Mouse (Mus musculus): Measurements from ENCODE around the gene Tfap4. TPM values are rescaled to one million over a fixed set of nuclear protein-coding genes. Genes with fewer than 3 reads are reported as not detected.

The Tfap4 gene
- polyA plus RNA-seq, 1 experiment from 2014 or later, result 13.2 TPM

GRCm38 (mm10) chr16:4547611-4548010 lies 12.0 kb downstream of the Tfap4 start:
- Histone ChIP-seq H3K4me1 (replicated peaks; ENCODE audit: control insufficient read depth, insufficient read depth, low read length) (peaks cover 7% of the 10 kb centered on the region), H3K4me2 (ENCODE audit: low read length) (no peak overlapping the region), H3K27me3 (replicated peaks; ENCODE audit: control insufficient read depth, insufficient read depth, low read length) (no peaks in the 10 kb centered on the region), H3K9me3 (ENCODE audit: control insufficient read depth, low read length) (no peaks in the 10 kb centered on the region), H3K27ac (ENCODE audit: low read length) (no peak overlapping the region), H3K36me3 (ENCODE audit: control insufficient read depth, insufficient read depth) (peaks cover 17% of the 10 kb centered on the region), H3K9ac (replicated peaks; ENCODE audit: low read depth, low read length) (no peak overlapping the region), H3K4me3 (replicated peaks; ENCODE audit: low read length) (no peak overlapping the region)
- ATAC-seq, result no peak
- WGBS, result 94% methylated on average over 5 of the region's 5 CpGs

GRCm38 (mm10) chr16:4546838-4547237 lies 12.8 kb downstream of the Tfap4 start:
- ATAC-seq, result no peak
- WGBS, result 95% methylated on average over 8 of the region's 8 CpGs
- peaks cover 17% of the 10 kb centered on the region for H3K36me3 ChIP-seq (ENCODE audit: control insufficient read depth, insufficient read depth)

DNA sequence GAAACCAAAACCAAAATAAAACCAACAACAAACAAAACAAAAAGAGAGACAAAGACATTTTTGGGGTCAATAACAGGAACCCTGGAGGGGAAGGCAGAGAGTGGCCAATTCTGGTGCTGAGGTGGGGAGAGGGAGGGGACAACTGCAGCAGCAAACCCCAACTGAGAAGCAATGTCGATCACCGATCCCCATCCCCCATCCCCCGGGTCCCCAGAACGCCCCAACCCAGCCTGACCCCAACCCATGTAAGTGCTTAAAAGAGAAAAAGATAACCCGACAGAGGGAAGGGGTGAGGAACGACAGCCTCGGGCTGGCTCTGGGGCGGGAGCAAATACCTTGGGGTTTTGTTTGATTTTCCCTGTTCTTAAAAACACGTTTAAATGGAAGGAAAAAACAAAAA lies 14.8 kb downstream of the Tfap4 start:
- Histone ChIP-seq H3K36me3 (ENCODE audit: control insufficient read depth, insufficient read depth) (peaks cover 17% of the 10 kb centered on the region), H3K4me2 (ENCODE audit: low read length) (no peak overlapping the region), H3K9ac (replicated peaks; ENCODE audit: low read depth, low read length) (no peak overlapping the region), H3K4me3 (replicated peaks; ENCODE audit: low read length) (no peak overlapping the region), H3K4me1 (replicated peaks; ENCODE audit: control insufficient read depth, insufficient read depth, low read length) (peaks cover 17% of the 10 kb centered on the region), H3K27ac (ENCODE audit: low read length) (no peak overlapping the region), H3K9me3 (ENCODE audit: control insufficient read depth, low read length) (no peaks in the 10 kb centered on the region), H3K27me3 (replicated peaks; ENCODE audit: control insufficient read depth, insufficient read depth, low read length) (no peaks in the 10 kb centered on the region)
- ATAC-seq, result no peak
- 85% methylated on average over 9 of the region's 9 CpGs for WGBS

More at GRCm38 (mm10) chr16:4546838-4547237, 12.8 kb downstream of the Tfap4 start:
- peaks cover 13% of the 10 kb centered on the region for H3K4me1 ChIP-seq (replicated peaks; ENCODE audit: control insufficient read depth, insufficient read depth, low read length)
- no peaks in the 10 kb centered on the region for H3K27me3 ChIP-seq (replicated peaks; ENCODE audit: control insufficient read depth, insufficient read depth, low read length)
- H3K4me3 ChIP-seq (replicated peaks; ENCODE audit: low read length), result no peak overlapping the region
- H3K4me2 ChIP-seq (ENCODE audit: low read length), result no peak overlapping the region
- no peak overlapping the region for H3K27ac ChIP-seq (ENCODE audit: low read length)
- H3K9ac ChIP-seq (replicated peaks; ENCODE audit: low read depth, low read length), result no peak overlapping the region
- H3K9me3 ChIP-seq (ENCODE audit: control insufficient read depth, low read length), result no peaks in the 10 kb centered on the region

DNA sequence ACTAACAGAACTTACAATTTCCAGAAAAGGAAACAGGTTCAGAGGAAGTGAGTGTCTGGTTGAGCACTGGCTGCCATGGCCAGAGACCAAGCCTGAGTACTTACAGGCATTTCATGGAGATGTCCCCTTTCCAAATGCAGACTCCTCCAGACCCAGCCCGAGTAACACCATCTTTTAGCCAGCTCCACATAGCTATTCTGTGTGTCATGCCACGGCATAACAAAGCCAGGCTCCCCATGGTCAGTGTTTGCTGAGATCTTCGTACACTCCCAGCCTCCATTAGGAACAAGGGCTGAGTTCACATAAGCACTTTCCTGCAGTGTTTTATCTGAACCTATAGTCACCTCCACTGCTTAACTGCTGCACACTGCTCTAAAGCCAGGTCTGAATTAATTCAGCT lies 16.4 kb downstream of the Tfap4 start:
- Histone ChIP-seq H3K36me3 (ENCODE audit: control insufficient read depth, insufficient read depth) (peaks cover 11% of the 10 kb centered on the region; the same call in 1 of the 2 replicates), H3K4me1 (replicated peaks; ENCODE audit: control insufficient read depth, insufficient read depth, low read length) (peaks cover 22% of the 10 kb centered on the region), H3K27me3 (replicated peaks; ENCODE audit: control insufficient read depth, insufficient read depth, low read length) (no peaks in the 10 kb centered on the region), H3K4me2 (ENCODE audit: low read length) (no peak overlapping the region), H3K4me3 (replicated peaks; ENCODE audit: low read length) (no peak overlapping the region), H3K9ac (replicated peaks; ENCODE audit: low read depth, low read length) (no peak overlapping the region), H3K27ac (ENCODE audit: low read length) (peak overlapping the region; percentile 12; the same call in 1 of the 2 replicates), H3K9me3 (ENCODE audit: control insufficient read depth, low read length) (no peaks in the 10 kb centered on the region)
- no peak for ATAC-seq
- WGBS, result 81% methylated on average over 3 of the region's 3 CpGs

GRCm38 (mm10) chr16:4542236-4542774 lies 17.3 kb downstream of the Tfap4 start:
- Histone ChIP-seq H3K4me3 (replicated peaks; ENCODE audit: low read length) (peak overlapping the region; percentile 64), H3K36me3 (ENCODE audit: control insufficient read depth, insufficient read depth) (peaks cover 11% of the 10 kb centered on the region; the same call in 1 of the 2 replicates), H3K9me3 (ENCODE audit: control insufficient read depth, low read length) (no peaks in the 10 kb centered on the region), H3K27me3 (replicated peaks; ENCODE audit: control insufficient read depth, insufficient read depth, low read length) (no peaks in the 10 kb centered on the region), H3K9ac (replicated peaks; ENCODE audit: low read depth, low read length) (peak overlapping the region; percentile 49), H3K4me2 (ENCODE audit: low read length) (peak overlapping the region; percentile 56), H3K4me1 (replicated peaks; ENCODE audit: control insufficient read depth, insufficient read depth, low read length) (peaks cover 29% of the 10 kb centered on the region), H3K27ac (ENCODE audit: low read length) (peak overlapping the region; percentile 65)
- WGBS, result 43% methylated on average over 7 of the region's 7 CpGs
- ATAC-seq, result 0 out of 2 replicates have a peak, but pooled peaks have one; percentile 3

GRCm38 (mm10) chr16:4541501-4542198 lies 18.0 kb downstream of the Tfap4 start, which contains the start of gene Srl:
Gene Srl, minus strand, starts transcription at chr16:4541816.
- Histone ChIP-seq H3K27ac (ENCODE audit: low read length) (peak within 1 kb of the TSS; percentile 65), H3K9ac (replicated peaks; ENCODE audit: low read depth, low read length) (peak within 1 kb of the TSS; percentile 52), H3K27me3 (replicated peaks; ENCODE audit: control insufficient read depth, insufficient read depth, low read length) (no peaks in the 10 kb centered on the region), H3K4me1 (replicated peaks; ENCODE audit: control insufficient read depth, insufficient read depth, low read length) (peaks cover 29% of the 10 kb centered on the region), H3K9me3 (ENCODE audit: control insufficient read depth, low read length) (no peaks in the 10 kb centered on the region), H3K4me2 (ENCODE audit: low read length) (peak within 1 kb of the TSS; percentile 56), H3K4me3 (replicated peaks; ENCODE audit: low read length) (peak within 1 kb of the TSS; percentile 64), H3K36me3 (ENCODE audit: control insufficient read depth, insufficient read depth) (peaks cover 6% of the 10 kb centered on the region; the same call in 1 of the 2 replicates)
- peak; percentile 96 for ATAC-seq
- WGBS, result under 1% methylated on average over 43 of the region's 43 CpGs

DNA sequence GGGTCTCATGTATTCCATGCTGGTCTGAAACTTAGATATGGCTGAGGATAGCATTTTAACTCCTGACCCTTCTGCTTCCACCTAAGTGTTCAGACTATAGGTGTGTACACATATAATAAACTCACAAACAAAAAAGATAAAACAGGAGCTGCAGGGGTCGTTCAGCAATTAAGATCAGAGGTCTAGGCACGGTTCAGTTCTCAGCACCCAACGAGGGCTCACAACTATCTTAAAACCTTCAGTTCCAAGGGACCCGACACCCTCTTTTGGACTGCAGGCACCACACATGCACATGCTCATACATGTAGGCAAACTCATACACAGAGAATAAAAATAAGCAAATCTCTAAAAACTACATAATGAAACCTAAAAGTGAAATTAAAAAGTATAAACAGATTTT lies 18.6 kb downstream of the Tfap4 start:
- Histone ChIP-seq H3K27me3 (replicated peaks; ENCODE audit: control insufficient read depth, insufficient read depth, low read length) (no peaks in the 10 kb centered on the region), H3K27ac (ENCODE audit: low read length) (peak overlapping the region; percentile 65; the same call in 1 of the 2 replicates), H3K36me3 (ENCODE audit: control insufficient read depth, insufficient read depth) (peaks cover 6% of the 10 kb centered on the region; the same call in 1 of the 2 replicates), H3K4me3 (replicated peaks; ENCODE audit: low read length) (peak overlapping the region; percentile 64), H3K4me1 (replicated peaks; ENCODE audit: control insufficient read depth, insufficient read depth, low read length) (peaks cover 29% of the 10 kb centered on the region), H3K9me3 (ENCODE audit: control insufficient read depth, low read length) (no peaks in the 10 kb centered on the region), H3K4me2 (ENCODE audit: low read length) (peak overlapping the region; percentile 56), H3K9ac (replicated peaks; ENCODE audit: low read depth, low read length) (no peak overlapping the region)
- no peak for ATAC-seq
- WGBS, result 59% methylated on average over 4 of the region's 4 CpGs

DNA sequence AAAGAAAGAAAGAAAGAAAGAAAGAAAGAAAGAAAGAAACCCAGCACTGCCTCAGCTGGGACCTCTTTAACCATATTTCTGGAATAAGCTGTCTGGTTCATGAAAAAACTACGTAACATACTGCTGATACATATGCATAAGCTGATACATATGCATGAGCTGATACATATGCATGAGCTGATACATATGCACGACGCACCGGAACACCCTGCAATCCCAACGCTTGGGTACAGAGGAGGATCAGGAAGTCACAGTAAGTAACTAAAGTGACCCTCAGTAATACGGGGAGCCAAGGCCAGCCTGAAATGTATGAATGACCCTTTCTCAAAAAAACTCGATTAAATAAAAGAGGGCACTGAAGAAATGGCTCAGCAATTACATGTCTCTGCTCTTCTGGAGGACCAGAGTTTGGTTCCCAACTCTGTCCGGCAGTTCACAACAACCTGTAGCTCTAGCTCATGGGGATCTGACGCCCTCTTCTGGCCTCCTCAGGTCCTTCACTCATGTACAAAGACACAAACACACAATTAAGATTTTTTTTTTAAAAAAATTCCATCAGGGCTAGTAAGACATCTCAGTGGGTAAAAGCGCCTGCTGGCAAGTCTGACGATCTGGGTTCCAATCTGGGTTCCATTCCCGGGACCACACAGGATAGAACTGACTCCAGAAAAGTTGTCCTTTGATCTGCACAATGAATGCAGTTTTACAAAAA lies 19.4 kb downstream of the Tfap4 start:
- Histone ChIP-seq H3K36me3 (ENCODE audit: control insufficient read depth, insufficient read depth) (no peaks in the 10 kb centered on the region), H3K9me3 (ENCODE audit: control insufficient read depth, low read length) (no peaks in the 10 kb centered on the region), H3K4me3 (replicated peaks; ENCODE audit: low read length) (peak overlapping the region; percentile 11; the same call in 1 of the 2 replicates), H3K27me3 (replicated peaks; ENCODE audit: control insufficient read depth, insufficient read depth, low read length) (no peaks in the 10 kb centered on the region), H3K9ac (replicated peaks; ENCODE audit: low read depth, low read length) (no peak overlapping the region), H3K4me1 (replicated peaks; ENCODE audit: control insufficient read depth, insufficient read depth, low read length) (peaks cover 29% of the 10 kb centered on the region), H3K4me2 (ENCODE audit: low read length) (peak overlapping the region; percentile 26; the same call in 1 of the 2 replicates), H3K27ac (ENCODE audit: low read length) (no peak overlapping the region; the same call in 1 of the 2 replicates)
- WGBS, result 50% methylated on average over 12 of the region's 12 CpGs
- peak; percentile 61 for ATAC-seq

- ATAC-seq, result no peak
- peak overlapping the region; percentile 73 for H3K27ac ChIP-seq (ENCODE audit: low read length)
- H3K9me3 ChIP-seq (ENCODE audit: control insufficient read depth, low read length), result no peaks in the 10 kb centered on the region
Observed at GRCm38 (mm10) chr16:4539521-4539920, 20.1 kb downstream of the Tfap4 start.

More at GRCm38 (mm10) chr16:4539521-4539920, 20.1 kb downstream of the Tfap4 start:
- no peak overlapping the region for H3K9ac ChIP-seq (replicated peaks; ENCODE audit: low read depth, low read length)
- H3K27me3 ChIP-seq (replicated peaks; ENCODE audit: control insufficient read depth, insufficient read depth, low read length), result no peaks in the 10 kb centered on the region
- H3K4me1 ChIP-seq (replicated peaks; ENCODE audit: control insufficient read depth, insufficient read depth, low read length), result peaks cover 29% of the 10 kb centered on the region
- H3K4me3 ChIP-seq (replicated peaks; ENCODE audit: low read length), result no peak overlapping the region
- H3K36me3 ChIP-seq (ENCODE audit: control insufficient read depth, insufficient read depth), result no peaks in the 10 kb centered on the region
- no peak overlapping the region for H3K4me2 ChIP-seq (ENCODE audit: low read length)
- WGBS, result 69% methylated on average over 4 of the region's 4 CpGs
